Mouse (Mus musculus) limb, embryonic 14.5 days (tissue): ENCODE data around the gene Parpbp. TPM values are rescaled to one million over a fixed set of nuclear protein-coding genes. Genes with fewer than 3 reads are reported as not detected.
A peak's percentile ranks its signal among the peaks of the same experiment; 100 is the strongest.

Experiments used
- ATAC-seq: fragments of 200-750 bp; cut with Nextera tagmentation; 2 replicates; pipeline ENCODE4 v1.8.0; 2017; ENCODE audit warnings: low read depth, moderate number of reproducible peaks, moderate TSS enrichment; ENCODE audit not compliant: low FRiP score
- DNase-seq: peaks from one replicate; pipeline ENCODE4 v3.0.0-alpha.2; 2015; ENCODE audit warnings: low spot score
- H3K27ac ChIP-seq: fragments of 300-500 bp; sonication (generic); replicated peaks from 2 replicates; pipeline ENCODE4 v1.5.1; 2014; ENCODE audit warnings: low read depth, mild to moderate bottlenecking, low read length, moderate library complexity, mixed read lengths
- H3K27me3 ChIP-seq: fragments of 300-500 bp; sonication (generic); 2 replicates; pipeline ENCODE4 v1.6.1; 2014; ENCODE audit warnings: low read length, mixed read lengths; ENCODE audit not compliant: control insufficient read depth, insufficient read depth
- H3K36me3 ChIP-seq: fragments of 300-500 bp; sonication (generic); 2 replicates; pipeline ENCODE4 v1.6.1; 2014; ENCODE audit warnings: mild to moderate bottlenecking, low read length, moderate library complexity, mixed read lengths; ENCODE audit not compliant: control insufficient read depth, insufficient read depth
- H3K4me1 ChIP-seq: fragments of 300-500 bp; sonication (generic); 2 replicates; pipeline ENCODE4 v1.6.1; 2014; ENCODE audit warnings: antibody characterized with exemption, low read length, mixed read lengths; ENCODE audit not compliant: control insufficient read depth, insufficient read depth
- H3K4me2 ChIP-seq: fragments of 300-500 bp; sonication (generic); replicated peaks from 2 replicates; pipeline ENCODE4 v1.6.1; 2014; ENCODE audit warnings: low read depth, mild to moderate bottlenecking, low read length, moderate library complexity; ENCODE audit not compliant: severe bottlenecking
- H3K4me3 ChIP-seq: fragments of 300-500 bp; sonication (generic); replicated peaks from 2 replicates; pipeline ENCODE4 v1.5.1; 2014; ENCODE audit warnings: low read length
- H3K9ac ChIP-seq: fragments of 300-500 bp; sonication (generic); 2 replicates; pipeline ENCODE4 v1.6.1; 2014; ENCODE audit warnings: mild to moderate bottlenecking, low read depth, low read length, moderate library complexity; ENCODE audit not compliant: severe bottlenecking
- H3K9me3 ChIP-seq: fragments of 300-500 bp; sonication (generic); 2 replicates; pipeline ENCODE4 v1.6.1; 2016; ENCODE audit warnings: low read length; ENCODE audit not compliant: control insufficient read depth
- POLR2A ChIP-seq: fragments of 200-500 bp; IDR thresholded peaks from 2 replicates; pipeline ENCODE4 v1.8.0; 2012; ENCODE audit warnings: inconsistent platforms, mild to moderate bottlenecking, moderate library complexity, borderline replicate concordance; ENCODE audit not compliant: insufficient read depth, insufficient read length; ENCODE audit errors: extremely low read depth
- WGBS: fragments of 180-500 bp; shearing (Covaris S2); extraction: QIAGEN DNeasy Blood & Tissue Kit; methylation state at CpG from one replicate; pipeline ENCODE4 v1.1.7; 2014; 5-methylcytosine and 5-hydroxymethylcytosine counted together
- polyA plus RNA-seq, 2 experiments: library from polyadenylated mRNA; depleted of rRNA in 1 of 2; stranded (reverse) in 1 of 2; unstranded in 1 of 2; fragments of >200 nt; fragmentation: Nextera tagmentation in 1 of 2; extraction: Ambion mirVana in 1 of 2; gene quantifications; 2 replicates each; pipeline versions ENCODE4 v1.2.1 to v1.2.3; 2012 to 2014

Parpbp gene
- polyA plus RNA-seq, 2 experiments = 7.2 to 8.7 TPM

GRCm38 (mm10) chr10:88056950-88057649 lies 89.6 kb downstream of the Parpbp start:
- no peak overlapping the region for H3K4me2 ChIP-seq
- H3K27me3 ChIP-seq = no peaks in the 10 kb centered on the region
- no peaks in the 10 kb centered on the region for H3K9me3 ChIP-seq
- no peak overlapping the region for H3K9ac ChIP-seq
- DNase-seq (peak; percentile 37), ATAC-seq (peak; percentile 68)
- 64% methylated on average over 14 of the region's 14 CpGs for WGBS
- H3K4me3 ChIP-seq = no peak overlapping the region
- no peak for TF ChIP-seq POLR2A
- H3K27ac ChIP-seq = no peak overlapping the region
- H3K4me1 ChIP-seq = no peaks in the 10 kb centered on the region
- no peaks in the 10 kb centered on the region for H3K36me3 ChIP-seq

GRCm38 (mm10) chr10:88054233-88054985 lies 92.3 kb downstream of the Parpbp start:
- no peak for TF ChIP-seq POLR2A
- DNase-seq (no peak), ATAC-seq (no peak)
- Histone ChIP-seq H3K27ac (no peak overlapping the region), H3K36me3 (no peaks in the 10 kb centered on the region), H3K4me2 (no peak overlapping the region), H3K27me3 (no peaks in the 10 kb centered on the region), H3K4me1 (no peaks in the 10 kb centered on the region), H3K4me3 (no peak overlapping the region), H3K9me3 (no peaks in the 10 kb centered on the region), H3K9ac (no peak overlapping the region)
- 75% methylated on average over 14 of the region's 14 CpGs for WGBS

- Histone ChIP-seq H3K4me3 (no peak overlapping the region), H3K27ac (peak overlapping the region; percentile 71), H3K4me2 (no peak overlapping the region), H3K9me3 (no peaks in the 10 kb centered on the region), H3K4me1 (peaks cover 28% of the 10 kb centered on the region), H3K27me3 (no peaks in the 10 kb centered on the region), H3K9ac (no peak overlapping the region), H3K36me3 (no peaks in the 10 kb centered on the region)
- DNase-seq (peak; percentile 89), ATAC-seq (peak; percentile 92)
- WGBS = 10% methylated on average over 11 of the region's 11 CpGs
- TF ChIP-seq POLR2A = no peak
Measured at GRCm38 (mm10) chr10:88046098-88046771, 100.5 kb downstream of the Parpbp start.

GRCm38 (mm10) chr10:88044297-88044696 lies 102.4 kb downstream of the Parpbp start:
- 60% methylated on average over 4 of the region's 4 CpGs for WGBS
- Histone ChIP-seq H3K36me3 (no peaks in the 10 kb centered on the region), H3K9me3 (no peaks in the 10 kb centered on the region), H3K4me3 (no peak overlapping the region), H3K9ac (no peak overlapping the region), H3K4me1 (peaks cover 28% of the 10 kb centered on the region), H3K27me3 (no peaks in the 10 kb centered on the region), H3K4me2 (no peak overlapping the region), H3K27ac (no peak overlapping the region)
- ATAC-seq = no peak
- DNase-seq = peak; percentile 49
- no peak for TF ChIP-seq POLR2A

Other genes starting within 250 kb of the Parpbp start
- not detected in 2 replicates for gene Pmch, start 55.9 kb downstream of the Parpbp start, polyA plus RNA-seq (2012; rRNA removed)
- gene Pmch, start 55.9 kb downstream of the Parpbp start, polyA plus RNA-seq (2014; fragmentation: Nextera tagmentation; extraction: Ambion mirVana) = 0.34 and 0.43 TPM in 2 replicates
- 42.4 and 45.4 TPM in 2 replicates for gene Nup37, start 51 bp upstream of the Parpbp start, polyA plus RNA-seq (2012; rRNA removed)
- 72.5 and 73.2 TPM in 2 replicates for gene Nup37, start 51 bp upstream of the Parpbp start, polyA plus RNA-seq (2014; fragmentation: Nextera tagmentation; extraction: Ambion mirVana)
- 22.3 and 27.4 TPM in 2 replicates for gene Washc3, start 54.2 kb upstream of the Parpbp start, polyA plus RNA-seq (2012; rRNA removed)
- 53.3 and 55.9 TPM in 2 replicates for gene Washc3, start 54.2 kb upstream of the Parpbp start, polyA plus RNA-seq (2014; fragmentation: Nextera tagmentation; extraction: Ambion mirVana)
- gene Dram1, start 232.1 kb upstream of the Parpbp start, polyA plus RNA-seq (2012; rRNA removed) = 2.2 TPM in 2 replicates
- 1.3 and 1.8 TPM in 2 replicates for gene Dram1, start 232.1 kb upstream of the Parpbp start, polyA plus RNA-seq (2014; fragmentation: Nextera tagmentation; extraction: Ambion mirVana)
- 19.4 and 19.7 TPM in 2 replicates for gene Gnptab, start 232.2 kb upstream of the Parpbp start, polyA plus RNA-seq (2012; rRNA removed)
- gene Gnptab, start 232.2 kb upstream of the Parpbp start, polyA plus RNA-seq (2014; fragmentation: Nextera tagmentation; extraction: Ambion mirVana) = 8.9 and 9.2 TPM in 2 replicates